Mouse (Mus musculus): ENCODE measurements around the gene Itga7. TPM values are rescaled to one million over a fixed set of nuclear protein-coding genes. Genes with fewer than 3 reads are reported as not detected.

Gene Itga7
- polyA plus RNA-seq (2012; rRNA removed) = 44.5 TPM in 2 replicates

DNA sequence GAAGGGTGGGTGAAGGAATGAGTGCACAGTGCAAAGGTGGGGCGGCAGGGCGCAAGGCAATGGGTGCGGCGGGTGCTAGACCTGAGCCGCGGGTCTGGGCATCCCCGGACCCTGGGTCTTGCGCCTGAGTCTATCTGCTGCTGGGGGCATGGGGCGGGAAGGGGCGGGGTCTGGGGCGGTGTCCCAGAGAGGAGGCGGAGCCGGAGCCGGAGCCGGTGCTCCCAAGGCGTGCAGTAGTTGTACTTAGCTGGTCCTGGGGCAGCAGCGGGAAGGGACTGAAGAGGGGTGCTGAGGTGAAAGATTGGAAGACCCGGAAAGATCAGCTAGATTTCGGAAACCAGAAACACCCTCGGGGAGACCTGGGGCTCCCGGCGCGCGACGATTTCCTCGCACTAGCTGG, at the start of gene Itga7:
Itga7 (plus strand) TSS at position 245 of the 400 bp plus-strand sequence.
- DNase-seq (ENCODE audit: low spot score) = peak; percentile 34

DNA sequence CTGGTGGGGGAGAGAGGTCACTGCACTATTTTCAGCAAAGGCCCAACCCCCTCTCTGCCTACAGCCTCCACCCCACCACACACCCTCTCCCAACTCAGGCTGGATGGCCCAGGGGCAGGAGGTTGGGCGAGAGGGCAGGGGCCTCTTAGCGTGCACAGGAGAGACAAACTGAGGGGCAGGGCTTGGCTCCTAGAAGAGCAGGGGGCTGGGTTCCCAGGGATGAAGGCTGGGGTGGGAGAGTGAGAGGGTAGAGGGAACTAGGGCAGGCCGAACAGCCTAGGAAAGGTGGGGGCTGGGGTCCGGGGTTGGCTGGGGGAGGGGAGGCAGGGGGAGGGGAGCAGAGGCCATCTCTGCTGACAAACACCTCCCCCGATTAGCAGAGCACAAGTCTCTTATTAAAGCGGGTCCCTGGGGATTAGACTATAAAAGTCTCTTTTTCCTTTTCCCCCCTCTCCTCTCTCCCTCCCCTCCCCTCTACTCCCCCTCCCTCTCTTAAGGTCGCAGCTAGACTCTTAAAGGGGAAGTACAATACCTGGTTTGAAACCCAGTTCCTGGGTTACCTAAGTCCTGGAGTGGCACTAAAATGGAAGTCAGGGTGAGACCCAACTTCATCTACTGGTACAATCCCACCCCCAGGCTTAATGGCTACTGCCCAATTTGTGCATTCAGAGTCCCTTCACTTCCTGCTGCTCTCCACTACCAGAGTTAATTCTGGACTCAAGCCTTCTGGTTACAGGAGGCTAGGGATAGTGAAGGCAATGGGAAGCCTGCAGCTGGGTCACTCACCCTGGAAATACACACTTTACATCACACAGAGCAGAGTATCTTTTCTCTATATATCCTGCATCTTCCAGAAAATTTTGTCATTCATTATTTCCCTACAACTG, 44.4 kb upstream of the Itga7 start:
- DNase-seq (ENCODE audit: low spot score) = no peak

DNA sequence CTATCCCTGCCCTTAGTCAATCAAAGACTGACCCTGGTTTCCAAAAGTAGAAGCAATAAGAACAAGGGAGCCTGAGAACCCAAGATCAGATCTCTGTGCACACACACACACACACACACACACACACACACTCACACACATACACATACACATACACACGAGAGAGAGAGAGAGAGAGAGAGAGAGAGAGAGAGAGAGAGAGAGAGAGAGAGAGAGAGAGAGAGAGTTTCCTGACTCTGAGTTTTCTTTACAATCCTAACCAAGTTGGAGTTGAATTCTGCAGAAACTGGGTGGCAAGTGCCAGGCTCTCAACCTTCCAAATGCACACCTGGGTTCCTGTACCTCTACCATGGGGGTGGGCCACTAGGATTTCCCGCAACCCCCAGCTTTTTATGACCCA, 43.8 kb upstream of the Itga7 start:
- no peak for DNase-seq (ENCODE audit: low spot score)

DNA sequence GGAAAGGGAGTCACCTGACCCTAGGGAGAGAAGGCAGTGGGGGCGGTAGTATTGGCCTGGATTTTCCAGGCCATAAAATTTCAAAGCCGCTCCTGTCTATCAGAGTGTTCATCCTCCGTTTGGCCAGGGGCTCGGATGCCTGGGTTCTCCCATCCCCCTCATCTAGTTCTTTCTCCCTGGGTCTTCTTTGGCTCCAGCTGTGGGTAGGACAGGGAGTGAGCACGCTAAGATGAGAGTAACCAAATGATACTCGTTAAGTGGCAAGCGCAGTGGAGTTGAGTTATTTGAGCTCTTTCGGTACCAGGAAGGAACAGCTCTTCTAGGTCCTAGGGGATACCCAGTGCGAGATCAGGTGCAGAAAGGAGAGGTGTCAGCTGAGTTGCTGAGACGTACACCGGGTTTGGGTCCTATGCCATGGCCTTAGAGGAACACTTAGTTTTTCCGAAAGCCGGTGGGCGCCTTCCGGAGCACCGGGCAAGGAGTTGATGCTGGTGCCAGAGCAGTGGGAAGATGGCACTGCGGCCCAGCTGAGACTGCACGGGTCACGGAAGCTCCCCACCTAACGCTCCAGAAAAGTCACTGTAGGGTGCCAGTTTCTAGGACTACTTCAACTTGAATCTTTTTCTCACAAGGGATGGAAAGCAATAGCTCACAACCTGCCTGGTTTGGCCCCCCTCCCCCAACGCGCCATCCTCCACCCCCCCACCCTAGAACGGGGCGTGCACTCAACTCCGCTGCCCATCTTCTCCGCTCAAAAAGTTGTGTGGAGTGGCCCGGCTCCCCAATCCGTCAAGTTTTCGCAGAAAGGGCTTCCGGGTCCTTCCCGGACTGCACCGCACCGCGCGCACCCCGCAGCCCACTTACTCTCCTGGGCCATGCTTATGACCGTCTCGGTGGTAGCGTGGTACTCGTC, 43.0 kb upstream of the Itga7 start:
- DNase-seq (ENCODE audit: low spot score) = no peak

DNA sequence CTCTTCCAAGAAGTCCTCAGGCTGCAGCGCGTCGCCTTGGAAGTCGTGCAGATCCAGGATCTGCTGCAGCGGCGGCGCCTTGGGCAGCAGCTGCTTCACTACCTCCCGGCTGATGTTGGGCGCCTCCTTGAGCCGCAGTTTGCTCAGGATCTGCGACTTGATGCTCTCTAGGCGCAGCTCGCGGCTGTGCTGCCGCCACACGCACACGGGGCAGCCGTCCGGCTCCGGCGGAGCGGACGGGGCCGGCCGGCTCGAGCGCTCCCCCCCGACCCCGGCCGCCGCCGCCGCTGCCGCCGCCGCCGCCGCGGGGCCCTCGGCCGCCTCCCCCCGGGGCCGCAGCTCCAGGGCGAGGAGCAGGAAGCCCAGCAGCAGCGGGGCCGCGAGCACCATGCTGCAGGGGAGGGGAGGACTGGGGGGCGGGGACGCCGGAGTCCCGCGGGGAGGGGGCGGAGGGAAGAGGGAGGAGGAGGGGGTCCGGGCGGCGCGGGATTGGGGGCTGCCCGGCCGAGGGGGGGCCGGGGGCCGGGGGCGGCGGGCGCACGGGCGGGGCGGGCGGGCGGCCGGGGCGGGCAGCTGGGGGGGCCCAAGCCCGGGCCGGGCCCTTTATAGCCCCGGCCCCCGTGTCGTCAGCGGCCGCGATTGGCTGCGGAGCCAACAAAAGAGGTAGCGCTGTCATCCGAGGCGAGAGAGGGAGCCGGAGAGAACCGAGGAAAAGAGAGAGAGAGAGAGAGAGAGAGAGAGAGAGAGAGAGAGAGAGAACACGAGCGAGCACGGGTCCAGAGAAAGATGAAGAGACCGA, 42.1 kb upstream of the Itga7 start, which contains the start of gene Gdf11:
Gdf11 (minus strand) TSS at position 423 of the 799 bp plus-strand sequence.
- no peak for DNase-seq (ENCODE audit: low spot score)

DNA sequence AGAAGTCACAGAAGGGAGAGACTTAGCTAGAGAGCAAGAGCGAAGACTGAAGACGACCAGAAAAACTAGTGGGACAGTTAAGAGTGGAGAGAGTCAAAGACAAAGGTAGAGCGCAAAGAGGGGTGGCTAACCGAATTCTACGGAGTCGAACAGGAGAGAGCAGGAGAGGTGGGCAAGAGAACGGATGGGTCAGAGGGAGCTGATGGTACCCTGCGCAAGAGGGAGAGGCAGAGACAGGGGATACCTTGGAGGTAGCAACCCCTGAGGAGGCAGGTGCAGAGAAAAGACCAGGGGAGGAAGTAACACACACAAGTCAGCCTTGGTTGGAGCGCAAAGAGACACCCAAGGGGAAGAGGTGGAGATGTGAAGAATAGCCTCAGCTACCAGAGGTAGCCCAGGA, 41.4 kb upstream of the Itga7 start:
- no peak for DNase-seq (ENCODE audit: low spot score)

DNA sequence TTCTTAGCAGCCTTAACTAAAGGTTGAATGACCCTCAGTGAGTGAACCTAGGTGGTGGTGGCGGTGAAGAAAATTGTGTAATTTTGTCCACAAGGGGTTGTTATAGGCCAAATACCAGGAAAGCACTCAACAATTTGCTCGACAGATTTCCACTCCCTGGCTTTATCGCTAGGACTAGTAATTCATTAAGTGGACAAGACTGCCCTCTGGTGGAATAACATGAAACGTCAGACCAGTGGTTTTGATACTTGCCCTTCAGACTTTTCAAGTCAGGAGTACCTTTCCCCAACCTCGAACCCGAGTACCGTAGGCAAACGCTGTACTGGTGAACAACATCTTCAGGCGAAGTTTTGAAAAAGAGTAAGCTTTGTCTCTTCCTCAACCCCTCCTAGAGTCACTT, 38.2 kb upstream of the Itga7 start:
- no peak for DNase-seq (ENCODE audit: low spot score)

DNA sequence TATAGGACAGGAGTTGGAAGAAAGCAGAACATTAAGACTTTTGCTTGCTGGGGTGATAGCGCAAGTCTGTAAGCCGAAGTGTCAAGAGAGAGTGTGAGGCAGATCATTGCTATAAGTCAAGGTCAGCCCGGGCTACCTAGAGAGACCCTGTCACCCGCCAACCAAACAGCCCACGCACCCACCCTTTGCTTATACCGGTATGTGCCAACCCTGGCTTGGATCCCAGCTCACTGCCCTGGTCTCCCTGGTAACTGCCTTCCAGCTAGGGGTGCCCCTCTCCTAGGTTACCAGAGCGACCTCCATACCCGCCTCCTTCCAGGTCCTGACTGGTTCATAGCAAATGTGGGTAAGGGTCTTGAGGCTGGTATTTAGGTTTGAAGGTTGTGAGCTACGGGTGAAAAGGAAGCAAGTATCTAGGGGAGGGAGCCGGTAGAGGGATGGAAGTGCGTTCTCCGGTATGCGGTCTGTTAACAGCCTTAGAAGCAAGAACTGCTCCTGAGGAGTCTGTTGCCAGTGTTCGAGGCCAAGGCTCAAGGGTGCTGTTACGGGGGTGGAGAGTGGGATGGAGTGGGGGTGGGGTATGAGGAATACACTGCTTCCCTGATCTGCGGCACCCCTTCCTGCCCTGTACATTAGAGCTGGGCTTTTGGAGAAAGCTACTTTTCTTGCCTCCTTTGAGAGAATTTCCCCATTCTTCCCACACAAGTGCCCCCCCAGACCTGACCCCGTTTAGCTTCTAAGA, 37.5 kb upstream of the Itga7 start:
- no peak for DNase-seq (ENCODE audit: low spot score)

DNA sequence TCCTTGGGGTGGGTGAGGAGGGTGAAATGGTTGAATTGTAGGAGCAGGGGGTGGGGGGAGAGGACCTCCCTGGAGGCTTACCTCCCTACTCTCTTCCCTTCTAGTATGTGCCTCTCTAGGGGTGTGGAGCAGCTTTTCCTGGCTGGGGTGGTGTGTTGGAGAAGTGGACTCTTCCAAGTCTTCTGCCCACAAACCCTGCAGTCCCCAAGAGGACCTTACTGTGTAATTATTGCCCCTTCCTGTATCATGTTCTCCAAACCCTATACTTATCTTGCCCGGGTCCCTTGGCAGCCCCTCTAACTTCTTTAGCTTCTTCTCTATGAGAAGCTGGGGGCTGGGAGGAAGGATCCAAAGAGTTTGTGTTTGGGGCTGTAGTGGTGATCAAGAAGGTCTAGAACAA, 36.8 kb upstream of the Itga7 start:
- no peak for DNase-seq (ENCODE audit: low spot score)

DNA sequence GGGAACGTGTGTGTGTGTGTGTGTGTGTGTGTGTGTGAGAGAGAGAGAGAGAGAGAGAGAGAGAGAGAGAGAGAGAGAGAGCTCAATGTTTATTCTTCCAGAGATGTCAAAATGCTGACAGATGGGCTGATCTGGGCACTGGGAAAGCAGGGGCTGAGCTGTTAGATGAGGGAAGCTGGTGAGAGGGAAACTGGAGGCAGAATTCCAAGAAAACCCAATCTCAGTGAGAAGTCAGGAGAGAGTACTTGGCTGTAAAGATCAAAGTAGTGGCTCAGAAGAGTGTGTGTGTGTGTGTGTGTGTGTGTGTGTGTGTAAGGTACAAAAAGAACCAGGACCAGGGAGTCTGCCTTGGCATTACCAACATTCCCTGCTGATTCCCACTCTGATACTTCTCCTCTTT, 36.1 kb upstream of the Itga7 start:
- DNase-seq (ENCODE audit: low spot score) = no peak

DNA sequence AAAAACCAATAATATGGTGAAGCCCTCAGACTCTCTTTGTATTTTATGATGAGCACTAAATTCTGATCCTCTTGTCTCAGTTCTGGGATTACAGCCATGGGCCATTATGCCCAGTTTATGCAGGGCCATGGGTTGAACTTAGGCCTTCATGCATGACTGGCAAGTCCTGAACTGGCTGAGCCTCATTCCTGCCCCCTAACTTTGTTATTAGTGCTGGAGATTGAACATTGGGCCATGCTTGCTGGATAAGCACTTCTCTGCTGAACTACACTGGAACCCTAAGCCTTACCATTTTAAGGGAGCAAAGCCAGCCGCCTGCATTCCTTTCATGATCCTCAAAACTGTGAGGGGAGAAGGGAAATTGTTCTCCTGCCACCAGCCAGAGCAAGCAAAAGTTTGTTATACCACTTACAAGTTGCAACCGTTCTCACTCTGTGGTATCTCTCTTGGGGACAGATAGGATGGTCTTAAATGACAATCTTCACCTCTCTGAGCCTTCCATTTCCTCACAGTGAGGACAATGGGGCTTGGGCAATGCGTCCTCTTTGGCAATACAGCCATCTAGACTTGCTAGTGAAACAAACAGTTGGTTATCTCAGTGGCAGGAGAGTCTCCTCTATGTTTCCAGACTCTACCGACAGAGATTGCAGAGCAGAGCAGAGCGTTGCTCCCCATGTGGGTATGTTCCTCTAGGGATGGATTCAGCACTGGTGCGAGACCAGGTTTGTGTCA, 33.7 kb upstream of the Itga7 start:
- no peak for DNase-seq (ENCODE audit: low spot score)

DNA sequence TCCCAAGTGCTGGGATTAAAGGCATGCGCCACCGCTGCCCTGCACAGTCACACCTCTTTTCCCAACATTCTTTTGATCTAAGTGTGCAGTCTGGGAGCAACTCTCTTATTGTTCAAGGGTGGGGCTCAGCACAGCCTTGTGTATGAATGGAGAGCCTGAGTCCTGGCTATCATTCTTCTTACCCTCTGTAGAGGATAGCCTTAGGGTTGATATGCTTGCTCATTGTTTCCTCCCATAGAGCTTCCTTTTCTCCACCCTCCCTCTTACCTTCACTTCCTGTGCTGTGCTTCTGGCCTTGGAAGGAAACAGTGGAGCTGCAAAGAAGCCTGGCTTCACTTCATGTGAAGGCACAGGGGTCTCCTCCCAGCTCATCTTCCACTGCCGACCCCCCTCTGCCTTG, 32.9 kb upstream of the Itga7 start, which contains the start of gene Cd63:
Cd63 (plus strand) TSS at position 292 of the 400 bp plus-strand sequence.
- no peak for DNase-seq (ENCODE audit: low spot score)

DNA sequence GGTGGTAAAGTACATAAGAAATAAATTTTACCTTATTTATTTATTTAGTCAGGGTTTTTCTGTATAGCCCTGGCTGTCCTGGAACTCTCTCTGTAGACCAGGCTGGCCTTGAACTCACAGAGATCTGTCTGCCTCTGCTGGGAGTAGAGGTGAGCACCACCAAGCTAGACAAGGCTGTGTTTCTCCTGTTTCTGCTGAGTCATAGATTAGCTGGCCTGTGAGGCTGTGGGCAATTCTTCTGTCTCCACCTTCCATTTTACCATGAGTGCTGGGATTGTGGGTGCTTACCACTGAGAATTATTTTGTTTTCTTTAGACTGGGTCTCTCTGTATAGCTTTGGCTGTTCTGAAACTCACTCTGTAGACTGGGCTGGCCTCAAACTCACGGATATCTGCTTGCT, 32.2 kb upstream of the Itga7 start:
- DNase-seq (ENCODE audit: low spot score) = no peak

DNA sequence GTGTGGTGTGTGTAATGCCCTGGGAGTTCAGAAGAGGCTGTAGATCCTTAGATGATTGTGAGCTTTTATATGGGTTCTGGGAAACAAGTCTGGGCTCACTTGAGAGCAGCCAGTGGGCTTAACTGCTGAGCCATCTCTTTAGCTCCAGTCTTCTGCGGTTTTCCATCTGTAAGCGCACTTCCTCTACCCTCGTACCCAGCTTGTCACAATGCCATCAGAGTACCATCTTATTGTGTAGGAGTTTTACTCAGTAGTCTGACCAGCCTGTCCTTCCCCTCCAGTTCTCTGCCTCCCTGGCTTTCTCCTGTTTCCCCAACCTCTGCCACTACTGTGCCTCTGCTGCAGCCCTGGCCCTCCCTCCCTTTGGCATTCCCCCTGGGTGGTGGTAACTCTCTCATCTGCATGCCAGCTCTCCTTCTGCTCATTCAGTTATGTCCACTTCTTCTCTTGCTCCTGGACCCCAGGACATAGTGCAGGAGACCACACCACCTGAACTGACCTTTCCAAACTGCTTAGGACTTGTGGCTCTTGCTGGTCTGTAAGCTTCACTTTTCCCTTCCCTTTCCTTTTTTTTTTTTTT, 31.1 kb upstream of the Itga7 start:
- DNase-seq (ENCODE audit: low spot score) = no peak

DNA sequence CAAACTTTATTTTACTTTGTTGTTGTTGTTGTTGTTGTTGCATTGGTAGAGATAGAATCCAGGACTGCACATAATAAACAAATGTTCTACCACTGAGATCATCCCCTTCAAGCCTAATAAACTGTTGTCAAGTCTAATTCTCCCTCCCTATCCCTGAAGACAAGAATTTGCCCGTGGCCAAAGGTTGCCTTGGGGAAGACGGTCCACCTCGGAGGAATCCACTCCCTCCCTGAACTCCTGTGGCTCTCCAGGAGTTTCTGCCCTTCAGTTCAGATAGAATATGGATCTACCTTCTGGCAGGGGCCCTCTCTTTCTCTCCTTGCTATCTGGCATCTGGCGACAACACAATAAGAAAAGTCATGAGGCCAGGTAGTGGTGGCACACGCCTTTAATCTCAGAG, 28.8 kb upstream of the Itga7 start:
- DNase-seq (ENCODE audit: low spot score) = no peak

DNA sequence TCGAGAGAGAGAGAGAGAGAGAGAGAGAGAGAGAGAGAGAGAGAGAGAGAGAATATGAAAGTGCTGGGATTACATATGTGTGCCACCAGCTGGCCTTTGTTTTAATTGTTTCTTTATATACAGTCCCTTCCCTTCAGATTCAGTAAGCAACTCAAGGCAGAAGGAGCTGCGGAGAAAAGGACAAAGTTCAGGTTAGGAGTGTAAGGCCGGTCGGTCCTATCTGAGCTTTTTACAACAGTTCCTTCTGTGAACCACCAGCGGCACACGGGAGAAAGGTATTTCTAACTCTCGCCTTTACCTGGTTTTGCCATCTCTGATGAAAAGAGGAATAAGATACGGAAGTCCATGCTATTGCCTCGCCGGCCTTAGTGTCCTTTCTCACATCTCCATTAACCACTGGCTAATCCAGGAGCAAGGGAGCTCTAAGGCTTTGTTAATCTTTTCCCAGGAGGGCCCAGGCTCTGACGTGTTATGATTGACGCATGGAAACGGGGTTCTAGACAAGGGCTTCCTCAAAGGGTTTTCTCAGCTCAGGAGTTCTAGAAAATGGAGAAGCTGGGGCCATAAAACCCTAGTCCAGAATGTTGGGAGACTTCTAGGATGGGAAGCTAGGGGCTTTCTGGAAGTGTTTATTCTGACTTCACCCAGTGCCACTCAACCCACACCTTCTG, 24.7 kb upstream of the Itga7 start:
- no peak for DNase-seq (ENCODE audit: low spot score)

DNA sequence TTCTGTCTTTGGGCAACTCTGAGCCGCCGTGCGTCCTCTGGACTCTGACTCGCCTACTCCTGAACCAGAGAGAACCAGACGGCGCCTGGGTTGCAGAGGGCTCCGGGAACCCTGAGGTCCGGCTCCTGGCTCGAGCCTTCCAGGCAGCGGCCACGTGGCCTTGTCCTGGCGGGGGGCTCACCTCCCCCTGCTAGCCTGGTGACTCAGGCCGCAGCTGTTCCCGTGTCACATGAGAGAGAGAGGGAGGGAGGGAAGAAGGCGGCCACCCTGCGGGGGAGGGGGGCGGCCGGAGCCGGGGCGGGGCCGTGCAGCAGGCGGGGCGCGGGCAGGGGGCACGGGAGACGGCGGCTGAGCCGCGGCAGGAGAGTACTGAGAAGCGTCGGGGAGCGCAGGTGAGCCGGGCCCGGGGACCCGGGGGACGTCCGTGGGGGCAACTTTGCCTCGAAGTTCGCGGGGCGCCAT, 24.0 kb upstream of the Itga7 start:
- peak; percentile 81 for DNase-seq (ENCODE audit: low spot score)

DNA sequence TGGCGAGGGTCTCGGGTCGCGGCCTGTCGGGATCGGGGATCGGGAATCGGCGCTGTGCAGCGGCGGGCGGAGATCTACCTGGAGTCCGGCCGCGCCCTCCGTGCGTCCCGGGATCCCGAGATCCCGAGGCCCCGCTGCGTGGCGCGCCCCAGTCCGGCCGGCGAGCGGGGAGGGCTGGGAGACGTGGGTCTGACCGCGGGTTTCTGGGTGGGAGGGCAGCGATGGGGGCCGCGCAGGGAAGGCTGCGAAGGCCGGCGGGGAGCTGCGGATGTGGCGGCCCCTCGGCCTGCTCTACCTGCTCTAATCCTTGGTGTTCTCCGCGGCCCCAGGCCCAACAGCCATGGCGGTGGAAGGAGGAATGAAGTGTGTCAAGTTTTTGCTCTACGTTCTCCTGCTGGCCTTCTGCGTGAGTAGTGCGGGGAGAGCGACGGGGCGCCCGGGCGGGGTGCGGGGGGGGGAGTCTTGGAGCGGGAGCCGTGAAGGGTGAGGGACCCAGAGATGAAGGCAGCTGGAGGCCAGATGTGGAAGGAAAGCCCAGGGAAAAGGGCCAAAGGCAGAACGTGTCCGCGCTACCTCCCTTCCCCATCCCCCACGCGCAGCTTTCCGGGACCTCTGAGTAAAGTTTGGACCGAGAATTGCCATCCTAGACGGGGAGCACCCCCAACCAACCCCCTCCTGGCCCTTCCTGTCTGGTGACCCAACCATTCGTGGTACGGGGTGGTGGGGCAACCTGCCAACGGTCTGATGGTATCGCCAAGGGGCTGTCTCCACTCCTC, 23.4 kb upstream of the Itga7 start:
- DNase-seq (ENCODE audit: low spot score) = no peak
